Mouse (Mus musculus): Measurements from ENCODE around the gene Fkbp7. TPM values are rescaled to one million over a fixed set of nuclear protein-coding genes. Genes with fewer than 3 reads are reported as not detected.

Gene Fkbp7
- total RNA-seq, 2 experiments from 2014 or later, result 22.4 to 33.0 TPM

Other genes with a start within 250 kb of the Fkbp7 start
- 10 to 100 TPM; 16.5 to 23.2 TPM for gene Prkra, start 25.1 kb downstream of the Fkbp7 start, total RNA-seq (2021)
- under 1 TPM in 1 of 2 experiments, not detected in 1; 0.74 TPM for gene Pjvk, start 24.6 kb downstream of the Fkbp7 start, total RNA-seq (2021)
- 10 to 100 TPM; 39.1 to 56.4 TPM for gene Plekha3, start 2.2 kb upstream of the Fkbp7 start, total RNA-seq (2021)

All from adrenal gland, adult 18-20 months (tissue).